Mouse (Mus musculus): ENCODE data around the gene Tsga10. TPM values are rescaled to one million over a fixed set of nuclear protein-coding genes. Genes with fewer than 3 reads are reported as not detected.

Tsga10 gene
- total RNA-seq (2023): 4.3 TPM

DNA sequence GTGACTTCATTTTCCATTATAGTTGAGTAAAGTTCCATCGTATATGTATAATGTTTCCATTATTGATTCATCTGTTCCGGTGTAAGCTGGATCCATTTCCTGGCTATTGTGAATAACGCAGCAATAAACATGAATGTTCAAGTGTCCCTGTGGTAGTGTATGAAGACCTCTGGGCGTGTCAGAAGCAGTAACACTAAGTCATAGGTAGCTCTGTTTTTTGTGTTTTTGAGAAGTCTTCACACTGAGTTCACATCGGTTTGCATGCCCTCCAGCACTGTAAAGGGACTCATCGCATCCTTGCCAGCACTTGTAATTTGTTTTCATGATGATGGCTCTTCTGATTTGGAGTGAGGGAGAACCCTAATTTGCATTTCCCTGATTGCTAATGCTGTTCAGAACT is at the start of gene Tsga10:
Gene Tsga10, minus strand, starts transcription at position 144 of the 400 bp plus-strand sequence.

DNA sequence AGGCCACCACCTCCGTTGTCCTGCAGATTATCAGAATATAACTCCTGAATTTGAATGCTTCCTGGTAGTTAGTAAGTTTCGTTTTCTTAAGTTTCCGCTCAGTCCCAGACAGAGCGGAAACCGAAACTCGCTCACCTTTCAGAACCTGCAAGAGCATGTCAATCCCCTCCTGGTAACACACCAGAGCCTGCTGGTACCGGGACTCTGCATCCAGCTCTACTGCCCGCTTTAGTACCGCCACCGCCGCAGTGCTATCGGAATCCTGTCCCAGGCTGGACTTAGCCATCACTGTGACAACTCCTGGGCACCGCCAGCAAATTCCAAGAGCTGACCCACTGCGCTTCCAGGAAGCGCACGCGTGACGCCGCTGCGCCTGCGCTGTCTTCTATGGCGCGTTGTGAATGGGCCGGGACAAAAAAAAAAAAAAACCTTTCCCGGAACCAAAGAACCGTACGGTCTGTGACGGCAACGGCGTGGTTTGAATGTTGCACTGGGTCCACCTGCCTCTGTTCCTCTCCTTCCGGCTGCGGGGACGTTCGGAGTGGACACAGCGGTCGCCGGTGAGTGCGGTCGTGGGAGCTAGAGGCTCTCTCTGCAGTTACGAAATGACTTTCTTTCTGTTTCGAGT is 23.9 kb upstream of the Tsga10 start, which contains the start of the genes Mitd1 and Mrpl30:
Gene Mitd1, minus strand, starts transcription at position 387 of the 628 bp plus-strand sequence.
Gene Mrpl30, plus strand, starts transcription at position 453 of the 628 bp plus-strand sequence.

DNA sequence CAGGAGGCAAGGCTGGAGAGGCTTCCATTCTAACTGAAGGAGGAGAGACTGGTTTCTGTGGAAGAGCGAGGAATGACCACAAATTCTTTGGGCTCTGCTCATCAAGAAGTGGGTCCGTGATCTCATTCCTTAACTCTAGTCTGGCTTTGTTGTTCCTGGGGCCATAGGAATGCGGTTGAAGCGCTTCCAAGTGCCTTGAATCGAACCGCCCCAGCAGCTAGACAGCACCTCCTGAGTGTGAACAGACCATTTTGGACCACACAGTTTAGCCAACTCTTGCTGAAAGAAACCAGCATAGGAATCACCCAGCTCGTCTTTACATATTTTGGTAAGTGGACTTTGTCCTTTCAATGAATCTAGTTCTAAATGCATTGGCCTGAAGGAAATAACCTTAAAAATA is 5.5 kb upstream of the Tsga10 start, which contains the start of gene Lipt1:
Gene Lipt1, plus strand, starts transcription at position 35 of the 400 bp plus-strand sequence.

DNA sequence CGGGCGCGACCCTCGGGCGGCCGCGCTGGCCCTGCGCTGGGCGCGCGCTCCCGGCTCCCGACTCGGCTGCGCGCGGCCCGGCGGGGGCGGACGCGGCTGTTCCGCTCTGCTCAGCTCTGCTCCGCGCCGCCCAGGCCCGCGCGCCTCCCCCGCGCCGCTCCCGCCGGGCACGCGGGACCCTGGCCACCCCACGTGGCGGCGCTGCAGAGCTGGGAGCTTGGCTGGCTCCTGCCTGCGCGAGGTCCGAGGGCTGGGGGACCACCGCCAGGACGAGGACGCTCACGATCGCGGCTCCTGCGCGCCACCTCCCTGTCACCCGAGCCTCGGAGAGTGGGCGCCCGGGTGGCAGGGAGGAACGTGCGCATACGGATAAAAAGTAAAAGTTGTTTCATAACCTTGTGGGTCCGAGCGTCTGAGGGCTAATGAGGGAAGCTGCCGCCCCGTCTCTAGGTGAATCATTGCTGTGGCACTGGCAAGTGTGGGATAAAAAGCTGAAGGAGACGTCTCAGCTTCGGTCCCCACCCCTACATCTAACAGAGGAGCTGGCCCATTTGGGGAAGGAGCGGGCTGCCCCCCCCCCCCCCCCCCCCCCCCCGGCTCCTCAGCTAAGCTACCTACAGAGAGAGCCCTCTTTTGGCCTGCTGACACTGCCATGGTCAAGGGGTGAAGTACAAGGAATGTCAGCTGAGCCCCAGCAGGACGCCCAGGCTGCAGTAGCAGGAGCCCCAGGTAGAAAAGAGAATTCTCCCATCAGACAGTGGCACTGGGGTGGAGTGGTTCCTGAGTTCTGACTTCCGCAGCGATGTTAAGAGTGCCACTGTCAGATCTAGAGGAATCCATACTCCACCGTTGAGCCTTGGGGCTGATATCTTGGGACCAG is 146.2 kb downstream of the Tsga10 start, which contains the start of gene 2010300C02Rik:
Gene 2010300C02Rik, minus strand, starts transcription at position 325 of the 880 bp plus-strand sequence.

Other genes with a start within 250 kb of the Tsga10 start
- 0.29 TPM for gene 2010300C02Rik, start 146.3 kb downstream of the Tsga10 start, total RNA-seq (2023)
- 2.3 TPM for gene Lipt1, start 5.3 kb upstream of the Tsga10 start, total RNA-seq (2023)
- gene Mitd1, start 24.0 kb upstream of the Tsga10 start, total RNA-seq (2023): 20.1 TPM
- gene Mrpl30, start 24.0 kb upstream of the Tsga10 start, total RNA-seq (2023): 139 TPM
- not detected for gene Lyg2, start 50.1 kb upstream of the Tsga10 start, total RNA-seq (2023)
- not detected for gene Lyg1, start 91.3 kb upstream of the Tsga10 start, total RNA-seq (2023)
- 77.8 TPM for gene Txndc9, start 131.5 kb upstream of the Tsga10 start, total RNA-seq (2023)
- 41.9 TPM for gene Eif5b, start 131.6 kb upstream of the Tsga10 start, total RNA-seq (2023)